Mouse (Mus musculus) urinary bladder, postnatal 0 days (tissue): ENCODE measurements around the gene Rad17. TPM values are rescaled to one million over a fixed set of nuclear protein-coding genes. Genes with fewer than 3 reads are reported as not detected.

ENCODE experiments used
- polyA plus RNA-seq: library from polyadenylated mRNA; unstranded; fragments of >200 nt; fragmentation: Nextera tagmentation; extraction: Ambion mirVana; gene quantifications from 2 replicates; pipeline ENCODE4 v1.2.1, GENCODE M21; 2015

Rad17 gene
- polyA plus RNA-seq, result 12.3 and 14.2 TPM in 2 replicates

DNA sequence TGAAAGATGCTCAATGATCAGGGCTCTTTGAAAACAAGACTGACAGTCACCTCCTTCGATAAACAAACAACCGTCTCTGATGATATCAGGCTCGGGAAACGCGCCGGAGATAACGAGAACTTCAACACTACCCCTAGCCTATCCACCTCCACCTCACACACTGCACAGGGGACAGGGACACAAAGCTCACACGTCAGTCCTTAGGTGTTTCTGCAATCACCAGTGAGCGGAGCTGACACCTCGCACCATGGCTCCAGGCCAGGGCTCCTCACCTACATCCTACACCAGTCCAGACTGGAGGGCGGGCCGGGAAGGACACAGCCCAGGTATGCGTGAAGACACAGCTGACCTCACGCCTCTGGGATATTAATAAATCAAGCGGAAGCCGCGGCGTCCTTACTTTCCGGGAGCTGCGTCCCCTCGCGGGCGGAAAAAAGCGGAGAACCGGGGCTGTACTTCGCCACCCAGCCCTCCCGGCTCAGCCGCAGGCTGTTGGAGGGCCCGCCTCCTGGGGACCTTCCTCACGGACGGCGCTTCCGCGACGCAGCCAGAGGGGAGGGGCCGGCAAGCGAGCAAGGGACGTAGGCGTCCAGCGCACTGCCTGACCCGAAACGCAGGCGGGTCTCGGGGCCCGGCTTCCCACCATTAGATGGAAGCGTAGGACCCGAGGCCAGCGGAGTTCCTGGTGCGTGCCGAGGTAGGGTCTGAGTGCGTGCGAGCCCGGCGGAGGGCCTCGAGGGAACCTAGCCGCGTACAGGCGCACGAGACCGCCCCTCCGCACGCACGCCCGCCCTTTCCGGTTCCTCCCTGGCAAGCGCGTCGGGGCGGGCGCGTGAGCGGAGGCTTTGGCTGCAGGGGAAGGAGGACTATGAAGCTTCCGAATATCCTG lies at the start of gene Rad17, which contains the start of gene Ak6:
Gene Rad17, minus strand, starts transcription at position 502 of the 889 bp plus-strand sequence.
Gene Ak6, plus strand, starts transcription at position 430 of the 889 bp plus-strand sequence.

DNA sequence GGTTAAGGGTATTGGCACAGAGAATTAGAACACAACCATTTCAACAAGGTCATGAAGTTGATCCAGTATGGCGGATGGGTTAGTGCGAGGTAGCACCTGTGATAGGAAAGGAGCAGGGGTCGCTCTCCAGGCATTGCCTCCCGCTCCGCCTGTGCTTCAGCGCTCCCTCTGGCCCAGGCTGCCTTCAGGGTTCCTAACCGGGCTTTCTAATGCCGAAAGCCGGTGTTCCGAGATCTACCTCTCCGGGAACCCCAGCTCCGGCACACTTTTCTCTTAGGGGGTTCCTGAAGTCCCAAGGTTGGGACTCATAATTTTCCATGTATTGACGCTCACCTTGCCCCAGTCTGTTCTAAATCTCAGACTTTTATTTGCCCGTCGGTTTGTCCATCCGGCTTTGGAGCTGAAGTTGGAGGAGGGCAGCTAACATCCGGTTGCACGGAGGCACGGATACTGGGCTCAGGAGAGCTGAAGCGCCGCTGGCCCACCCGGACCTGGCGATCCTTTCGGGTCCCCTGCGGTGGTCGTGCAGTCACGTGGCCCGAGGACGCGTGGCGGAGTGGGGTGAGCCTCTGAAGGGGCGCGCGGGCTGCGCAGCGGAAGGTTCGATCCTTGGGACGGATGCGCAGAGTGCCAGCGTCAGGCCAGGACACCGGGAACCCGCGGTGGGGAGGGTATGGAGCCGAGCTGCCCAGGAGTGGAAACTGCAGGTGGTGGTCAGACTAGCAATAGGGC lies 18.6 kb upstream of the Rad17 start, which contains the start of gene Ccdc125:
Gene Ccdc125, plus strand, starts transcription at position 427 of the 732 bp plus-strand sequence.

DNA sequence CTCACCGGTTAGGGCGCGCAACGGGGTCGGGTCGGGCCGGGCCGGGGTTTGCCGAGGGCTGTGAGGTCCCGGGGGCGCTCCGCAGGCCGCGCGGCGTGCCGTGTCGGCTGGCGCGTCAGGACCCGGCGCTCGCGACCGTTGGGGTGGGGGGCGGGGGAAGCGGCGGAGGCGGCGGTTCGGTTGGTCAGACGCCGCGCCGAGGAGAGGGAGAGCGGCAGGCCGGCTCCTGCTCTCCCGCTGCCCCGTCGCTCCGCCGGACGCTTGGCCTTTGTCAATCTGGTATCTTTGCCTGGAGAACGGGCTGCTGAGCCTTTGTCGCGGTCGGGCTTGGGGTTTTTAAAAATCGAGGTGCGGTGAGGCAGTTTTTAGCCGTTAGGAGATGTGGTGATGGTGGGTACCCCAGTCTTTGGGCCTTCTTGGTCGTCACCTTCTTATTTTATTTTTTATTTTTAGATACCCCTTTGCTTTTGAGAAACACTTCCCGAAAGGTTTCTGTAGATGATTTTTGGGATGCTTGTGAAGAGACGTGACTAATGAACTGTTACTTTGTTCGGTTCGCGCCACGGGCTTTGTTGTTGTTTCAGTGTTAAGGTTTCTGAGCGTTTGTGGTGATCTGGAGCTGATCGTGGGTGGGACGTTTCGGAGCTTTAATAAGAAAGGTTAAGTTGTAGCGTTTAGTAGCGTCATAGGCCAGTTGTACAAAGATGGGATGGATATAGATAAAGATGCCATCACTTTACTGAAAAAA lies 762 bp upstream of the Rad17 start, which contains the start of gene Taf9:
Gene Taf9, plus strand, starts transcription at position 141 of the 748 bp plus-strand sequence.

DNA sequence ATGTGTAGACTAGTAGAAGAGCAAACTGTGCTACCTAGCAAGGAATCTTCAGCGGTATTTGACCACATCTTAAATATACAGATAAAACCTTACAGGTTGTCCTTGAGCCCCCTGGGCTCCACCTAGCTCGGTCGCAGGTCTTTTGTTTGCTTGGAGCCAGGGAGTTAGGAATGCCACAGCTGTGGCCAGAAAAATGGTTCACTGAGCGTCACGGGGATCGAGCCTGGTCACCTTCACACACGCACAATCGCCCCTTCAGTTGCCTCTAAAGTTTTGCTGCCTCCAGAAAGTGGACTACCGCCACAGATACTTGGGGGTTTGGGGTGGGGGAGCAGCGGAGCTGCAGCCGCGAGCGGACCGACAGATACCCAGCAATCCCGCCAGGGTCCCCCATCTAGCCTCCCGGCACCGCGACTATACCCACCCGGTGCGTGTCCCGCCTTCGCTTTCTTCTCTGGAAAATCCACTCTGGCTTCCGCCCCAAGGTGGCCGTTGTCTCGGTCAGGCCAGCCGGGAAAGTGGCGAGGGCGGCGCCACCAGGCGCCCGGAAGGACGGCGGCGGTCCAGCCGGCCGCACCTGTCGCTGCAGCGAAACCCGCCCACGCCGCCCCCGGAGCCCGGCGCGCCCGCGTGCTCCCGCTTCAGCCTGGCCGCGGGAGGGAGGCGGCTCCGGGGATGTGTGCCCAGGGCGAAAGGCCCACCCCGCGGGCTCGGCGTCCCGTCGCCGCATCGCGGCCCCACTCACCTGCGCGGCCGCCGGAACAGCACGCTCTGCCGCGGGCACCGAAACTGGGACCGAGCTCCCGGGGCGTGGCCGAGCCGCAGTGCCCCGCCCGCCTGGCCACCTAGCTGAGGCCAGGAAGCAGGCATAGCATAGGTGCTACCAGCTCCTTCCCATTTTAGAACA lies 34.4 kb downstream of the Rad17 start, which contains the start of gene Marveld2:
Gene Marveld2, minus strand, starts transcription at position 791 of the 907 bp plus-strand sequence.

Other genes with a start within 250 kb of the Rad17 start
- 0.04 and 0.17 TPM in 2 replicates for gene Naip1, start 198.2 kb downstream of the Rad17 start, polyA plus RNA-seq
- 26.8 and 27.1 TPM in 2 replicates for gene Gtf2h2, start 158.5 kb downstream of the Rad17 start, polyA plus RNA-seq
- gene Ocln, start 98.3 kb downstream of the Rad17 start, polyA plus RNA-seq, result 11.2 and 11.7 TPM in 2 replicates
- gene Marveld2, start 34.1 kb downstream of the Rad17 start, polyA plus RNA-seq, result 6.4 and 6.5 TPM in 2 replicates
- gene Ak6, start 72 bp downstream of the Rad17 start, polyA plus RNA-seq, result 189 and 199 TPM in 2 replicates
- 9.6 and 16.5 TPM in 2 replicates for gene Taf9, start 528 bp upstream of the Rad17 start, polyA plus RNA-seq
- 4.5 and 5.7 TPM in 2 replicates for gene Ccdc125, start 18.7 kb upstream of the Rad17 start, polyA plus RNA-seq
- 61.7 and 66.8 TPM in 2 replicates for gene Cdk7, start 79.9 kb upstream of the Rad17 start, polyA plus RNA-seq
- 147 and 167 TPM in 2 replicates for gene Mrps36, start 93.6 kb upstream of the Rad17 start, polyA plus RNA-seq
- gene Cenph, start 124.8 kb upstream of the Rad17 start, polyA plus RNA-seq, result 7.5 and 10.0 TPM in 2 replicates
- gene Ccnb1, start 135.5 kb upstream of the Rad17 start, polyA plus RNA-seq, result 34.3 and 48.0 TPM in 2 replicates
- gene Slc30a5, start 182.4 kb upstream of the Rad17 start, polyA plus RNA-seq, result 28.8 and 33.7 TPM in 2 replicates